Mouse (Mus musculus) kidney, embryonic 16.5 days (tissue): ENCODE results near the gene Drc1. TPM values are rescaled to one million over a fixed set of nuclear protein-coding genes. Genes with fewer than 3 reads are reported as not detected.

Experiments
- ATAC-seq: fragments of 200-750 bp; cut with Nextera tagmentation; 2 replicates; pipeline ENCODE4 v1.8.0; 2017; ENCODE audit warnings: moderate TSS enrichment; ENCODE audit not compliant: low FRiP score, low TSS enrichment
- H3K27ac ChIP-seq: fragments of 300-500 bp; sonication (generic); 2 replicates; pipeline ENCODE4 v1.5.1; 2014; ENCODE audit warnings: low read length
- H3K27me3 ChIP-seq: fragments of 300-500 bp; sonication (generic); 2 replicates; pipeline ENCODE4 v1.6.1; 2014; ENCODE audit warnings: low read length, control low read depth, mixed read lengths; ENCODE audit not compliant: insufficient read depth
- H3K36me3 ChIP-seq: fragments of 300-500 bp; sonication (generic); 2 replicates; pipeline ENCODE4 v1.6.1; 2014; ENCODE audit warnings: low read length, control low read depth, mixed read lengths; ENCODE audit not compliant: insufficient read depth
- H3K4me1 ChIP-seq: fragments of 300-500 bp; sonication (generic); 2 replicates; pipeline ENCODE4 v1.6.1; 2014; ENCODE audit warnings: low read length, control low read depth, mixed read lengths; ENCODE audit not compliant: insufficient read depth
- H3K4me2 ChIP-seq: fragments of 300-500 bp; sonication (generic); replicated peaks from 2 replicates; pipeline ENCODE4 v1.6.1; 2014; ENCODE audit warnings: low read depth, low read length
- H3K4me3 ChIP-seq: fragments of 300-500 bp; sonication (generic); 2 replicates; pipeline ENCODE4 v1.5.1; 2014; ENCODE audit warnings: mild to moderate bottlenecking, low read length
- H3K9ac ChIP-seq: fragments of 300-500 bp; sonication (generic); replicated peaks from 2 replicates; pipeline ENCODE4 v1.6.1; 2014; ENCODE audit warnings: low read length
- H3K9me3 ChIP-seq: fragments of 300-500 bp; sonication (generic); 2 replicates; pipeline ENCODE4 v1.6.1; 2016; ENCODE audit warnings: low read length, control low read depth
- WGBS: fragments of 180-500 bp; shearing (Covaris S2); extraction: QIAGEN DNeasy Blood & Tissue Kit; methylation state at CpG from one replicate; pipeline ENCODE4 v1.1.7; 2014; 5-methylcytosine and 5-hydroxymethylcytosine counted together
- polyA plus RNA-seq: library from polyadenylated mRNA; unstranded; fragments of >200 nt; fragmentation: Nextera tagmentation; extraction: Ambion mirVana; gene quantifications from 2 replicates; pipeline ENCODE4 v1.2.1, GENCODE M21; 2015

Drc1 gene
- polyA plus RNA-seq, 1 experiment from 2014 or later, result 0.16 TPM

DNA sequence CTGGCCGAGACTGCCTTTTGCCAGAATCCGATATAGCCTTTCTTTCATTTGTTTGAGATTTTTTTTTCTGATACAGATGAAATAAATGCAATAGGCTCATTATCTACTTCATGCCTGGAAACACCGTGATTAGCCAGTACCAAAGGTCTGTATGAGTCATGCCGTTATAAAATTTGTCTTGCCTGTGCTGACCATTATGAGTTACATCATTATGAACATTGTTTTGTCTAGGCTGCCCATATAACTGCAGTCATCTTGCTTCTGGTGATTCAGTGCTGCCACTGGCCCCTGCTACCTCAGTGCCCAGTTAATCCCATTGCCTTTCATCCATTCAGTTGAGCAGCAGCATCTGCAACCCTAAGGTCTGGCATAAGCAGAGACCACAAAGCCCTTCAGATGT is 1.7 kb upstream of the Drc1 start:
- ATAC-seq, result no peak
- Histone ChIP-seq H3K4me3 (no peak overlapping the region), H3K36me3 (no peaks in the 10 kb centered on the region), H3K4me1 (no peaks in the 10 kb centered on the region), H3K9me3 (no peaks in the 10 kb centered on the region), H3K4me2 (no peak overlapping the region), H3K9ac (no peak overlapping the region), H3K27ac (no peak overlapping the region), H3K27me3 (no peaks in the 10 kb centered on the region)
- 86% methylated on average over 4 of the region's 4 CpGs for WGBS

- H3K27me3 ChIP-seq, result no peaks in the 10 kb centered on the region
- H3K9me3 ChIP-seq, result peaks cover 10% of the 10 kb centered on the region; the same call in 1 of the 2 replicates
- H3K4me3 ChIP-seq, result peak overlapping the region; percentile 44; the same call in 1 of the 2 replicates
- no peak for ATAC-seq
- no peak overlapping the region for H3K27ac ChIP-seq
- no peaks in the 10 kb centered on the region for H3K4me1 ChIP-seq
- peak overlapping the region; percentile 63 for H3K4me2 ChIP-seq
- H3K9ac ChIP-seq, result no peak overlapping the region
- H3K36me3 ChIP-seq, result no peaks in the 10 kb centered on the region
- WGBS, result 33% methylated on average over 9 of the region's 9 CpGs
Measured at GRCm38 (mm10) chr5:30280864-30281263, 324 bp upstream of the Drc1 start.

DNA sequence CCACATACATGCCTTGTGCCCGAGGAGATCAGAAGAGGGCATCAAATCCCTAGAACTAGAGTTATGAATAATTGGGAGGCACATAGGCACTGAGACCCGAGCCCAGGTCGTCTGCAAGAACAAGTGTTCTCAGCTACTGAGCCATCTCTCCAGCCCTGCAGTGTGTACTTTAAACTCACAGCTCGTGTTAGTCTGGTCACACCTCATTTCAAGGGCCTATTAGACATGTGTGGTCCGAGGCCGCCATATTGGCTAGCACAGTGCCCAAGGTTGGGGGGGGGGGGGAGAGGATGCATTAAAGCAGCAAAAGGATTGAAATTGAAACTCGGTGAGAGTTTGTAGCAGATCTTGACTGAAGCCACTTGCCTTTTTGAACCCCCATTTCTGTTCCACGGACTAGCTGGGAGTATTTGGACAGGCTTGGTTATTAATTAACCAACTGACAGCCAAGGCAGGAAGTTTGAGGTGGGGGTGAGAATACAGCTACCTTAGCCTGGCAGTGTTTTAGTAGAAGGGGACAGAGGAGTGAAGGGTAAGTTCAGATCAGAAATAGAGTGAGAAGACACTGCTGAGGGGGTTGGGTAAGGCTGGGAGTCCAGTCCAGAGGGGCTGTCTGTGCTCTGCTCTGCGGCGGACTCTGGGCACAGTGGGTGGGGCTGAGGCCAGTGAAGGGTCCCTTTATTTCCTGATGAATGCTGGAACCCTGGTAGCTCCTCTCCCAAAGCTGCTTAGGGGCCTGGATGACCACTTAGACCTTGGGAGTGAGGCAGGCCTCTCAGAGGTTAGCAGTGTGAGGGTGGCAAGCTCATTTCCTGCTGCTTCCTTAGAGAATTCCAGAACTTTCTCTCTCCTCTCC is 5.0 kb downstream of the Drc1 start:
- Histone ChIP-seq H3K4me1 (peaks cover 5% of the 10 kb centered on the region; the same call in 1 of the 2 replicates), H3K4me3 (no peak overlapping the region), H3K9ac (no peak overlapping the region), H3K27me3 (no peaks in the 10 kb centered on the region), H3K9me3 (peaks cover 10% of the 10 kb centered on the region; the same call in 1 of the 2 replicates), H3K4me2 (no peak overlapping the region), H3K36me3 (no peaks in the 10 kb centered on the region), H3K27ac (peak overlapping the region; percentile 63)
- ATAC-seq, result 0 out of 2 replicates have a peak, but pooled peaks have one; percentile 46
- 58% methylated on average over 10 of the region's 10 CpGs for WGBS

GRCm38 (mm10) chr5:30287106-30287882 is 6.1 kb downstream of the Drc1 start:
- Histone ChIP-seq H3K4me3 (no peak overlapping the region), H3K9me3 (peaks cover 10% of the 10 kb centered on the region; the same call in 1 of the 2 replicates), H3K27ac (no peak overlapping the region; the same call in 1 of the 2 replicates), H3K27me3 (no peaks in the 10 kb centered on the region), H3K4me2 (no peak overlapping the region), H3K36me3 (no peaks in the 10 kb centered on the region), H3K4me1 (peaks cover 5% of the 10 kb centered on the region; the same call in 1 of the 2 replicates), H3K9ac (no peak overlapping the region)
- 75% methylated on average over 9 of the region's 9 CpGs for WGBS
- no peak for ATAC-seq

DNA sequence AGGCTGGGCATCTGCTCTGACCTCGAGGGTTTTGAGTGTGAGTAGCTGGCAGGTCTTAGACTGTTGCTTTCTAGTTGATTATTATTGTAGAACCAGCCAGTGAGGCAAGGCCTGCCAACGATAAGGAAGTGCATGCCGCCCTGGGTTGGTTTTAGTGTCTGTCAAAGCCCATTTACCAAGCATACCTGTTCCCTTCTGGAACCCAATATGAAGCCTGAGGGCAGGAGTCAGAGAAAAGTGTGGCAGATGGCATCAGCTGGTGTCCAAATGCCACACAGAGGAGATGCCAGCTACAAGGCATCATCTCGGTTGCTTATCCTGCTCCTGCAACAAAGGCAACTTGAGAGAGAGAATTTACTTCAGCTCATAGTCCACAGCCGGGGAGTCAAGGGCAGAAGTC is 59.6 kb downstream of the Drc1 start:
- peaks cover 3% of the 10 kb centered on the region for H3K4me1 ChIP-seq
- H3K4me3 ChIP-seq, result no peak overlapping the region
- no peak overlapping the region for H3K9ac ChIP-seq
- ATAC-seq, result no peak
- no peak overlapping the region for H3K4me2 ChIP-seq
- no peaks in the 10 kb centered on the region; the same call in 1 of the 2 replicates for H3K27me3 ChIP-seq
- no peaks in the 10 kb centered on the region for H3K36me3 ChIP-seq
- H3K9me3 ChIP-seq, result no peaks in the 10 kb centered on the region
- WGBS, result 85% methylated on average over 5 of the region's 5 CpGs
- H3K27ac ChIP-seq, result no peak overlapping the region

DNA sequence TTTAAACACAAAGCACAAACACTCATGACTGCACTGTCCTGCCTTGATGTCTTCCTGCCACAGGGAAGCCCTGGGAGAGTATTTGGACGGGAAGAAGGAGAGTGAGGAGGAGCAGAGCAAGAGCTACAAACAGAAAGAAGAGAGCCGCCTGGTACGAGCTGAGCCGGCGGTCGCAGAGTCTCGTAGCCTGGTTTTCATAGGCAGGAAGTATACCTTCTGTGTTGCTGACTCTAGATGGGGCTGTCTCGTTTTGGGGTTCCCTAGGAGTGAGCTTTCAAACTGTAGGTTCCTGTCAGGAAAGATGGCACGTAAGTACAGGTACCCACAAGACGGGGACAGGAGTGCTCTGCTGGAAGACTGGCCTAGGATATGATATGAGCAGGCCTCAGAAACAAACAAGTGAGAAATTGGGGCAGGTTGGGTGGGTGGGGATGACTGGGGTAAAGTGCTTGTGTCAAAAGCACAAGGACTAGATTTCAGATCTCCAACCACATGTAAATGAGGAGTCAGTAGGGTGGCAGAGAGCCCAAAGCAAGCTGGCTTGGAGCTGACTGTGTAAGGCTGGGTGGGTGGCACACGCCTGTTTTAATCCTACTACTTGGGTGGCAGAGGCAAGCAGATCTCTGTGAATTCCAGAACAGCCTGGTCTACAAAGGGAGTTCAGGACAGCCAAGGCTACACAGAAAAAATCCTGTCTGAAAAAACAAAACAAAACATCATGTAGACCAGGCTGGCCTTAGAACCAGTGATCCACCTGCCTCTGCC is 60.6 kb downstream of the Drc1 start:
- Histone ChIP-seq H3K27ac (no peak overlapping the region), H3K4me3 (no peak overlapping the region), H3K4me2 (no peak overlapping the region), H3K4me1 (peaks cover 3% of the 10 kb centered on the region), H3K36me3 (no peaks in the 10 kb centered on the region), H3K9ac (no peak overlapping the region), H3K9me3 (no peaks in the 10 kb centered on the region), H3K27me3 (no peaks in the 10 kb centered on the region; the same call in 1 of the 2 replicates)
- 82% methylated on average over 11 of the region's 11 CpGs for WGBS
- no peak for ATAC-seq

- Histone ChIP-seq H3K27me3 (no peaks in the 10 kb centered on the region; the same call in 1 of the 2 replicates), H3K27ac (no peak overlapping the region), H3K4me3 (peak overlapping the region; percentile 30), H3K4me1 (peaks cover 3% of the 10 kb centered on the region), H3K9ac (peak overlapping the region; percentile 24; the same call in 1 of the 2 replicates), H3K36me3 (no peaks in the 10 kb centered on the region), H3K9me3 (no peaks in the 10 kb centered on the region), H3K4me2 (peak overlapping the region; percentile 54)
- WGBS, result 10% methylated on average over 17 of the region's 17 CpGs
- ATAC-seq, result peak; percentile 70; the same call in 1 of the 2 replicates
Measured at GRCm38 (mm10) chr5:30342601-30343015, 61.4 kb downstream of the Drc1 start.

GRCm38 (mm10) chr5:30343107-30343506 is 61.9 kb downstream of the Drc1 start:
- Histone ChIP-seq H3K36me3 (no peaks in the 10 kb centered on the region), H3K9me3 (no peaks in the 10 kb centered on the region), H3K4me1 (peaks cover 3% of the 10 kb centered on the region), H3K27me3 (no peaks in the 10 kb centered on the region; the same call in 1 of the 2 replicates), H3K4me2 (peak overlapping the region; percentile 54), H3K4me3 (peak overlapping the region; percentile 30), H3K27ac (no peak overlapping the region), H3K9ac (0 out of 2 replicates have a peak overlapping the region, but pooled peaks have one; percentile 24)
- WGBS, result 1% methylated on average over 9 of the region's 9 CpGs
- ATAC-seq, result peak; percentile 77; the same call in 1 of the 2 replicates

DNA sequence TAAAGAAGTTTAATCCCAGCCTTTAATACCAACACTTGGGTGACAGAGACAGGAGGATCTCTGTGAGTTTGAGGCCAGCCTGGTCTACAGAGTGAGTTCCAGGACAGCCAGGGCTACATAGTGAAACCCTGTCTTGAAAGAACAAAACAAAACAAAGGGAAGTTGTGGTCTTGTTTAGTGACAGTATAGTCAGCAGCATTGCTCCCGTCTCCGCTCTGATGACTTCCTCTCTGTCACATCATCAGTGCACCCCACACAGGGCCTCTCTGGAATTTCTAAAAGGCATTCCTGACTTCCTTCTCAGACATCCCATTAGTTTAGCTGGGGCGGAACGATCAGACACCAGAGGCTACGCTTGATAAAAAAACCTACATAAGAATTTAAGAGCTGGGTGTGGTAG is 62.7 kb downstream of the Drc1 start:
- peaks cover 3% of the 10 kb centered on the region for H3K4me1 ChIP-seq
- WGBS, result 56% methylated on average over 5 of the region's 5 CpGs
- no peak overlapping the region for H3K27ac ChIP-seq
- H3K36me3 ChIP-seq, result no peaks in the 10 kb centered on the region
- ATAC-seq, result no peak
- no peak overlapping the region for H3K9ac ChIP-seq
- H3K4me2 ChIP-seq, result no peak overlapping the region
- H3K9me3 ChIP-seq, result no peaks in the 10 kb centered on the region
- H3K27me3 ChIP-seq, result no peaks in the 10 kb centered on the region; the same call in 1 of the 2 replicates
- no peak overlapping the region for H3K4me3 ChIP-seq
